Mouse (Mus musculus): ENCODE measurements at regions not wholly inside any gene's neighbourhood (a gene's known extent, or its start where the extent isn't known, plus 50 kb on each side); places are given as distances from the start of the nearest gene placed in this dataset.

DNA sequence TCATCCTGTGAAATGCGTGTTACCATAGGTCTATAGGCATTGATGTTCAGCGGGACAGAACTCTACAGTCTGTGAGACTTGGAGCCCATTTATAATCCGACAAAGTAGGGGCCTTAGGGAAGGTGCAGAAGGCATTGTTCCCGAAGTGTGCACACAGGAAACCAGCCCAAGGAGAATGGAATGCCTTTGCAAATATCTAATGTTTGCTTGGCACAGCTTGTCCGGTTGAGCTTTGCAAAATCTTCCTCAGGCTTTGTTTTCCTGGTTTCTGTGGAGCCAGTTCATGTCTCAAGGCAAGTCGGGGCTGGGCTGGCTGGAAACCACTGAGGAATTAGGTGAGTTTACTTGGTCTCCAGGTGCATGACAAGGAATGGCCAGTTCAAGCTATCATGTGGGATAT lies 132.1 kb downstream of the Csl start:
- DNase-seq (ENCODE audit: low read depth in 1 of 2, low spot score in 2 of 2) = no peak

DNA sequence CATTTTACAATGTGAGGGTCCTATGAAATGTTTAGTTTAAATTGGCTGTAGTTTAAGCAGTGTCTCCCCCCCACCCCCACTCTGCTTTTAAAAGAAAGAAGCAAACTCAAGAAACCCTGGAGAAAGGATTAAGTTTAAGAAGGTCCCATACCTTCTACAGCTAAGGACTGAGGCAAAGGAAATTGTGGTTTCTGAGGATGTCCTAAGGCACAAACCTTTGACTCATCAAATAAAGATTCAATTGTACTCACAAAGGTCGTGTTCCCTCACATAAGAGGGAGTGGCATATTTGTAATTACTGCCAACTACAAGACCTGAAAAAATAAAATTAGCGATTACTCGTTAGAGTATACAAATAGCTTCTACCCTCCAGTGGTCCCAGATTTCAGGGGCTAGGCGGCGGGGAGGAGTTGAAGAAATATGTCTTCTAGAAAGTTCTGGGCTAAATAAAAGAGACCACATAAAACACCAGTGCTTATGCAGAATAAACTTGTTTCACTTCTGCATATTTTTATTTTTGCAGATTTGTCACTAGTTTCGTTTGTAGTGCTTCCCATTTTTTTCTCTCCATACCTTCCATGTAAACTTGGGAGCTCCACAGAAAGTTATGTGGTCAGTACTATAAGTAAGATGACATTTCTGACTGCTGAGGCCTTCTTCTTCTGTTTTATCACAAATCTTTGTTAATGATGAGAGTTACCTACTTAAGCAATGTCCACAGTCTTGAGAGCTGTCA lies 127.0 kb downstream of the Csl start:
- DNase-seq (ENCODE audit: low read depth in 1 of 2, low spot score in 2 of 2) = no peak

DNA sequence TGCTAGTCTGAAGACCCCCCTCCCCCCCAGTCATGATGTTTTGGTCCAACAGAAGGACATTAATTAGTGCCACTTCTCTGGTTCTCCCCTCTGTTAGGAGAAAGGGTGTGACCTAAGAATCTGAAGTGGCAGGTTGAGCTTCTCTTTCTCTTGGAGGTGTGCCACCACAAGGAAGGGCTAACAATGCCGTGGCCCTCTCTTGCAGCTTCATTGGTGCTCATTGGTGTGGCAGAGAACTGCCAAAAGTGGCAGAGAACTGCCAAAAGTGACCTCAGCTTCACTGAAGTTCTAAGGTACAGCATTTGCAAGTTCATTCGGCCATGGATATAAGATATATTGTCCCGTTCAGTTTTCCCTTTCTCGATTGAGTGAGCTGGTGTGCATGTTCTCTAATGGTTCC lies 123.7 kb downstream of the Csl start:
- DNase-seq (ENCODE audit: low read depth in 1 of 2, low spot score in 2 of 2) = no peak

DNA sequence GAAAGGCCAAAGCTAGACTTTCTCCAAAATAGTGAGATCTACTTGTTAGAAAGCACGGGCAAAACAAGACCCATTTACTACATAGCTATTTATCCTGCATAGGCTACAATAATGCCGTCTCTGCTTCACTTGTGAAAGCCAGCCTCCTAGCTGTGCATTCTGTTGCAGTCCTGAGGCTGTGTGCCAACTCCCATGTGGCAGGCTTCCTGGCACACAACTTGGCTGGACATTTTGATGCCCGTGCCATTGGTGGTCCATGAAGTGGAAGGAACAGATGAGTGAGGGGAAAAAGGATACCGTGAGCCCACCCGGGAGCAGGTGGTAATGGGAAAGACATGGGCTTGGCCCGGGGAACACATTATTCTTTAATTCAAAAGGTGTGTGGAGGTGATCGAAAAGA lies 120.4 kb downstream of the Csl start:
- no peak for DNase-seq (ENCODE audit: low read depth in 1 of 2, low spot score in 2 of 2)

DNA sequence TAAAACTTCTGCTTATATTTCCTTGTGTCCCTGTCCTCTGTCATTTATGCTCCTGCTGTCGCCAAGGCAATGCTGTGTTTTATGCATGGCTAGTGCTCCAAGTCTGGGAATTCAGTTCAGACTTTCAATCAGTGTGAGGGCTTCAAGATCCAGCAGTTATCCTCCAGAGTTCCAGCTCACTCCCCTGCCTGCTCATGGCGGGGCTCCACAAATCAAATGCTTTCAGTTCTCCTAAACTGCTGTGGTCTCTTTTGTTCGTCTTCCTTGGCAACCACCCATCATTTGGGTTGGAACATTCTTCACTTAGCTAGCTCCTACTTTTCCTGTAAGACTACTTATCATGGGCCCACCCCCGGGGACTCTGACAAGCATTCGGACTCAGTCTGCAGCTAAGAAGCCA lies 120.0 kb downstream of the Csl start:
- DNase-seq (ENCODE audit: low read depth in 1 of 2, low spot score in 2 of 2) = no peak

DNA sequence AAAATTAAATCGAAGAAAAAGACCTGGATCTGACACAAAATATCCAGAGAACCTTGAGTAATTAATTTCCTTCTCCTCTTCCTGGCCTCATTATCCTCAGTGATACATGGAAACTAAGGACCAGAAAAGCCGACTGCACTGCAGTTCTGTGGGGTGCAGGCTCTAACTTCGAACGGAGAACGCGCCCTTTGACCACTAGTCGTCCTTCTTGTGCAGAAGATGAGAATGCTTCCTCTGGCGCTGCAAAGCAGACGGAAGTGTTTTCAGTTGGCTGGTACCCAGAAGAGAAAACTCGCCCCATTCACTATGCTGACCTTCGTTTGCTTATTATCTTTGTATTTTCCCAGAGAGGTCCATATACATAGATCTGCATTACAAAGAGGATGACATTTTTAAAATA lies 117.7 kb downstream of the Csl start:
- no peak for DNase-seq (ENCODE audit: low read depth in 1 of 2, low spot score in 2 of 2)

DNA sequence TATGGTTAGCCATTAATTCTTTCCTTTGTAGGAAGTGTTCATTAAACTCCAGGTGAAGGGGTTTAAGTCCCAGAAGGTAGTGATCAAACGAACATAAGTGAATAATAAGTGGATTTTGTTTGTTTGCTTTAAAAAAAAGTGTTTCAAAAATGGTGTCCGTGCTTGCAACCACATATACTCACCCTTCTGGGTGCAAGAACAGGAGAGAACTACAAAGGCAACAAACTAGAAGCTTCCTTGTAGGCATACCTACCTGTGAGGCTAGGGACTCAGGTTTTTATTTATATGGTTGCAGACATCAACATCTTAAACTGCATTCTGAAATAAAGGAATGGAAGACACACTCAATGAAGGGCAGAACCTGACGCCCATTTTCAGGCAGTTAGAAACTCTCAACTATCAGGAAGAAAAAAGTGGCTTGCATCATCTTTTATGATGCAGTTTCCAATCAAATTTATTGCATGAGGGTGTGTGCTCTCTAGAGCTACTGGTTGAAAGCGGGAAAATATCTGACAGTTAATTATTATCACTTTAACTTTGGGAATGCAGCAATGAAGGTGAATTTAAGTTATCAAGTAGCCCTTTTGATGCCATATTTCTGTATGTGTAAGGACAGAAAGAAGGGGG lies 117.1 kb downstream of the Csl start:
- no peak for DNase-seq (ENCODE audit: low read depth in 1 of 2, low spot score in 2 of 2)

DNA sequence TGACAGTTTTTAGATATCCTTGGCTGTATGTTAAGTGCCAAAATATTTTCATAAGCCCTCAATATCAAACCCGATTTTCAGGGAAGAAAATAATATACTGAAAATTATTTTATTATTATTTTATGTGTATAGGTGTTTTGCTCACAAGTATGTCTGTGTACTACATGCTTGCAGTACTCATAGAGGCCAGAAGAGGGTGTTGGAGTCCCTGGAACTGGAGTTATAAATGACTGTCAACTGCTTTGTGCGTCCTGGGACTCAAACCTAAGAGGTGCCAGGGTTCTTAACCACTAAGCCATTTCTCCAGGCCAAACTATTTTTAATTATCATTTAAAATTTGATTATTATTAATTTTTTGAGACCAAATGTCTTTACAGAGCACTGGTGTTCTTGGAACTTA lies 114.5 kb downstream of the Csl start:
- DNase-seq (ENCODE audit: low read depth in 1 of 2, low spot score in 2 of 2) = no peak

DNA sequence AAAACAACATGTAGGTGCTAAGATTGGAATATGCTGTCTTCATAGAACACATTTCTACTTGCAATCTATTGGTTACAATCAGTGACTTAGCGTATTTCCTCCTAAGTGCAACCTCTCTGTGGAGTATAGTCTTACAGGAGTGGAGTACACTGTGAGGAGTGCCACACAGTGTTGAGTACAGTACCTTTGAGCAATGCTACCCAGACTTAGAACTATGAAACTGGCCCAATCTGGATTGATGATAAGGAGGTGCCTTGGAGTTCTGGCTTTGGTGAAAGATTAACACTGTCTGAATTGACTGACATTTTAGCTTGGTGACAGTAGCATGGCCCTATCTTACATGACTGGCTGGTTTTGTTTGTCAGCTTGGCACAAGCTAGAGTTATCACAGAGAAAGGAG lies 107.4 kb downstream of the Csl start:
- DNase-seq (ENCODE audit: low read depth in 1 of 2, low spot score in 2 of 2) = no peak

DNA sequence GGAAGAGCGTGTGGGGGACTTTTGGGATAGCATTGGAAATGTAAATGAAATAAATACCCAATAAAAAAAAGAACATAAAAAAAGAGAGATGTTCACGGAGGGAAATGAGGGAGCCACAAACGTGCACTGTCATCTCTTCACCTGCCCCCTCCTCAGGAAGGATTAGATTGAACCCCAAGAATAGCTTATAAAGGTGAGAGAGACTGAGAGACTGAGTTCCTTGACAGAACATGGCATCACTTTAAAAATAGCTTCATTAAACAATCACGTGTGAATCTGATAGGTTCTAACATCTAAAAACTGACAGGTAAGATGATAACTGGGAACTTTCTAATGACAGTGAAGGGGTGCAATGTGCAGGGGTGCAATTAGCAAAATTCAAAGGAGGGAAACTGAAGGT lies 105.2 kb downstream of the Csl start:
- DNase-seq (ENCODE audit: low read depth in 1 of 2, low spot score in 2 of 2) = no peak

DNA sequence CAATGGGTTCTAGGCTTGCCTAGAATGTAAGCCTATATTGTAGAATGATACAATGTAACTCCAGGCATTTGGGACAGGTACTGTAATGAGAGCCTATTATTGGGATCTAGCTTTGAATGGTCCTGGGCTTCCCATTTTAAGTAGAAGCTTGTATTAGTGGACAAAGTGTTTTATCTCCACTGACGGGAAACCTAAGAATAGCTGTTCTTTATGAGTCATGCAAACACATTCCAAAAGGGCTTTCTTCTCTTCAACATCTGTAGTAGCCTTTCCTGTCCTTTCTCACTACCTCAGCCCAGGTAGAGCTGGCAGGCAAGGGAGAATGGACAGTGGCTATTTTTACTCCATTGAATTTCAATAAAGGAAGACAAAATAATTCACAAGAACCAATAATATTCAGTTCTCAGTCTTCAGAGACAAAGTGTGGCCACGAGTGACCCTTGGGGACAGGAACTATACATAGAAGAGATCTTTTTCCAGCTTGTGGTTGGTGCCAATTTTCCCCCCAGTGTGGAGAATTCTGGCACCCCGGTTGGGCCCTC lies 82.8 kb downstream of the Csl start:
- no peak for DNase-seq (ENCODE audit: low read depth in 1 of 2, low spot score in 2 of 2)

DNA sequence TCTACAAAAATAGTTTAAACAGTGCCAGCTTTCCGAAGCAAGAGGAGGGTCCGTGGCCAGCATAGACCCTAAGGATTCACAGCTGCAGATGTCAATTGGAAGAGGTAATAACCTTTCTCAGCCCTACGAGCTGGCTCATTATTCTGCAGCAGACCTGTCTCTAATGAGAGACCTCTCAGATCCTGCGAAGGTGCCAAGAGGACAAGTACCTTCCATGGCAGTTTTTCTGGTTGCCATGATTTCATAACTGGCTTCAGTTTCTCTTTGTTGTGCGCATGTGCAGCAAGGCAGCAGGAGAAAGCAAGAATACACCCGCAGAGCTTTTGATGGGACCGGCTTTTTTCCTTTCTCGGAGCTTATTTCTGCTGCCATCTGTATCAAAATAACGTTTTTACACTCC lies 81.4 kb downstream of the Csl start:
- no peak for DNase-seq (ENCODE audit: low read depth in 1 of 2, low spot score in 2 of 2)

DNA sequence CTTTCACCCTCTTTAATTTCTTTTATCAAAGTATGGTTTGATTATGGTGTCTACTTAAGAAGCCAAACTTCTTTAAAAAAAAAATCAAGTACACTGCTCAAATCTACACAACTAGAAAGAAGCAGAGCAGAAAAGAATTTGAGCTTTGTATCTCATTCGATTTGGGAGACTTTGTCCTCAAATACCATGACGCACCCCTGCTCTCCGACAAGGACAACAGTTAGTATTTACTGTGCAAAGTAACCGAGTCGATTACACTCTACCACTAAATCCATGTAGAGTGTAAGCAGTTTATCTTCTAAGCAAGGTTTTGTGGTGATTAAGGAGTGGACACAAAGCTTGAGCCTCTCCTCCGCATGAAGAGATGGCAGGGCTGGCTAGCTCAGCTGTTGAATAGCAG lies 79.6 kb downstream of the Csl start:
- no peak for DNase-seq (ENCODE audit: low read depth in 1 of 2, low spot score in 2 of 2)

DNA sequence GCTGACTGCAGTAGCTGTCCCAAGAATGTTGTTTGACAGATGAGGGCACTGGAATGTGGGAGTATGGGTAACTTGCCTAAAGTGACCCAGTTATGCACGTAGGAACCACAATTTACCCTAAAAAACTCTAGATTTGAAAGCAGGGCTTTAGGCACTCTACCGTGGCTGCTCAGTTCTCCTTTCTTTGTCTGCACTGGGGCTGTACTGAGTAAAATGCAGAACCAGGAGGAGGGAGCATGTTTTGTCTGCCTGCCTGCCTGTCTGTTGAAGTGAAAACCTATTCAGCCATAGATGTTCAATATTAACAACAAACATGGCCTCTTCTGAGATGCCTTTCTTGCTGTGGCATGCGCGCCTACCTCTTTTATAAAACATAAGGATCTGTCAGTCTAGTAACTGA lies 77.5 kb downstream of the Csl start:
- DNase-seq (ENCODE audit: low read depth in 1 of 2, low spot score in 2 of 2) = no peak

DNA sequence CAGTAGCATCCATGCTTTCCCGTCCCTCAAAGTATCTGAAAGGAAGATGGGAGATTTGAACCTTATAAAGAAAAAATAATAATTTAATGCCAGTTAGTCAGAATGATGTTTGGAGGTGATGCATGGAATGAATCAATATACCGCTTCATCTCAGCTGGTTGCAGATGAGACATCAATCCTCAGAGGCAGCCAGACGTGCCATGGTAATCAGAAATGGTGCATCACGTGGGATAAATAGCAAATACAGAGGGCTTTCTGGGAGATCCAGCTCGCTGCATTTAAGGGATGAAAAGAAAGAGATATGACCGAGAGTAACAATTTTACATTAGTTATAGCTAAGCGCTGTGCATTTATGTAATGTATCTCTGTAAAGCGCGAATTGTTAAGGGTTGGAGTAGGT lies 77.1 kb downstream of the Csl start:
- DNase-seq (ENCODE audit: low read depth in 1 of 2, low spot score in 2 of 2) = no peak

DNA sequence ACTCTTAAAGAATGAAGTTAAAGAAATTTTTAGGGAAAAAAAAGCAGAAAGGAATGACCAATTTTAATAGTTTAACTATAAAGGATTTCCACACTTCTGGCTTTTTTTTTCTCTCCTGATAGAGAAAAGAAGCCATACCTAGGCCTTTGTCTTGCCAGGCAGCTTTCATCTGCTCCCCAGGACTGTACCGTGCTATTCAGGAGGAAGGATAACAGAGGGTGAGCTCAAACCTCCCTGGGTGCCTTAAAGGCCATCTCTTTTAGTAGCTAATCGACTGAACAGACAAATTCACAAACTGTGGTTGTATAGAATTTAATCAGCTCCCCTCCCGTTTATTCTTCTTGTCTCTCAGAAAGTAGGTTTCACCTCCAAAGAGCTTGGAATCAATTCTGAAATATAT lies 76.1 kb downstream of the Csl start:
- DNase-seq (ENCODE audit: low read depth in 1 of 2, low spot score in 2 of 2) = no peak

DNA sequence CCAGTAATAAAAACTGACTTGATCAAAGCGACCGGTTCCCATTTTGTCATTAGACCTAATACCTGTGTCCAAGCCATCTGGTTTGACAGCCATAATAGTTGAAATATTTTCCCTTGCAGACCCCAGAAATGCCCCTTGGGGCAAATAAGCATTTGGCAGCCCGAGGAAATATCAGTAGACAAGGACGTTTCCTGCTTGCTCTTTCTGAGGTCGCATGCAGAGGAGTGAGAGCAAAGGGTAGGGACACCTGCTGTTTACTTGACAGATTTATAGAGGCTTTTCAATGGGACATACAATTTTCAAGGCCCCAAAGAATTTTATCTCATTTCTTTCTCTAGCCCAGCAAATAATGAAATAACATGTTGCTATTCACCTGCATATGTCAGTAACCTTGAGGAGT lies 73.5 kb downstream of the Csl start:
- DNase-seq (ENCODE audit: low read depth in 1 of 2, low spot score in 2 of 2) = no peak

DNA sequence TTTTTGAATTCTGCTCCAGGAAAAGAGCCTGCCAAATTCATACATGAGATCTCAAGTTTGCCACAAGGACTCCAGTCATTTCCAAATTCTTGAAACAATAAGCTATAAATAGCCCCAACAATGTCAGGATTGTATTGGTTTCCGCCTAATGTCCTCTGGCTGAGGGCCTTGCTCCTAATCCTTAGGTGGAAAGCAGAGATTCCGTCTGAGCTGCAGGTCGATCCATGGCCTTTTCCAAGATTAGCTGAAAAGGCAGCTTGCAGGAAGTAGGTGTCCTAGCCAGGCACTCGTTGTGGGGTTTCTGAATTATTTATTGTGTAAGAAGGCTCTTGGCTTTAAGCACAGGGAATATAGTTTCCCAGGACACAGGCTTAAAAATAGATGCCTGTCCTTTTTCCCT lies 72.4 kb downstream of the Csl start:
- no peak for DNase-seq (ENCODE audit: low read depth in 1 of 2, low spot score in 2 of 2)

DNA sequence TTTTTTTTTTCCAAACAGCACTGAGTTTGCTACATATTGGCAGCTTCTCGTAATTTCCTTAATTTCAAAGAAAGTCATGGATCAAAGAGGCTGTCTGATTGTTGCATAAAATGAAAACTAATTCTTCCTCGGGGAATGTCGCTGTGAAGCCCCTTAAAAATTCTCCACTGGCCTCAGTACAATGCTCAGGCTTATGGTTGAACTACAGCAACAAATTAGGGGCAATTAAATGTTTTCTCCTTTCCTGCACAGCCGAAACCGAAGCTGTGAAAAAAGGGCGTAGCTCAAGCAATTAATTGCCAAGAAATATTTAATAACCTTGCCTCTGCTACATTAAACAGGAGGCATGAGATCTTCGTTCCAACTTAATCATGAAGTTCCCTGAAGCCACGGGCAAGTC lies 61.8 kb downstream of the Csl start:
- DNase-seq (ENCODE audit: low read depth in 1 of 2, low spot score in 2 of 2) = no peak

DNA sequence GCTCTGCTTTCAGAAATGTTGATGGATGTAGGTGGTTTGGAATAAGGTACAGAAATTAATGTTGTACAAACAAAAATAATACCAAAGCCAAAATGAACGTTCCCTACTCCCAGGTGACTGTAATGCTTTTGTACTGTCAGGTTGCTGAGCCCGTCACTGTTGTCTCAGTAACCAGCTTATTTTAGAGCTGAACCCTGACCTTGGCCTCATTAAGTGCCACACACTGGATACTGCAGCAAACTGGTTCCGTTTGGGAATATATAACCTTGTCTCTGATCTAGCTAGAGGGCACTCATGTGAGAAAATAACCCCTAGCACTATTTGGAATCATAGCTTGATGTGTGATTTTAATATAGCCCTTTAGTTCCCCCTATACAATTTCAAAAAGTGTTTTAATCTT lies 60.0 kb downstream of the Csl start:
- DNase-seq (ENCODE audit: low read depth in 1 of 2, low spot score in 2 of 2) = no peak

DNA sequence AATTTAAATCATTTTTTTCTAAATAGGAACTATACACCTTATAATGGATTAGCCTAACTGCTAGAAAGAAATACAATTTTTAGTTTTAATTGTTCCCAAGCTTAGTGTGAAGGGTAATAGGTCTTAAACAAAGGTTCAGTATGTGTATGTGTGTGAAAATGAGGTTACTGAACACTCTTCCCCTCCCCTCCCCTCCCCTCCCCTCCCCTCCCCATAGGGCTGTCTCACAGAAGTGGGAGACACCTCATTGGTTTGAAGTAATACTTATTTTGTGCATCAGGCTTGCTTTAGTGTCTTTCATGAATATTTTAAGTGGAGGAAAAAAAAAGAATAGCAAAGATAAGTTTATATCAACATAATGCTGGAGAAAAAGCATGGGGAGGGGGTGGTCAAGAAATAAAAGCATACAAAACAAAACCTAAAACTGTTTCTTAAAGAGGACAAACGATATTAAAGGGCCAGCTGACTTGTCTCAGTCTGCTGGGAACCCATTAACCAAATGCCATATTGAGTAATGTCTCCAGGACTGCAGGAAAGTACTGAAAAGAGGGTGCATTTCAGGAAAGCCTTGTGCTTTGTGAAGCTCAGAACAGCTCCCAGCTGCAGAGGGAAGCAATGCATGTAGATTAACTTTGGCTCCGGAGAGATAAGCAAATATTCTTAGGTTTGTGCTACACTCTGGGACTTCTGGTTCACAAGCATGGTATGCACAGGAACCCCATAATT lies 59.2 kb downstream of the Csl start:
- no peak for DNase-seq (ENCODE audit: low read depth in 1 of 2, low spot score in 2 of 2)
